Mouse (Mus musculus) hindbrain, postnatal 0 days (tissue): ENCODE results near the gene Cfap61. TPM values are rescaled to one million over a fixed set of nuclear protein-coding genes. Genes with fewer than 3 reads are reported as not detected.
"Not testable (repeated sequence)": the region's sequence is repeated elsewhere in the genome, so short reads cannot be mapped to it uniquely, and the experiment has no call there.

ENCODE experiments used
- ATAC-seq: fragments of 200-750 bp; cut with Nextera tagmentation; 2 replicates; pipeline ENCODE4 v1.8.0; 2017; ENCODE audit warnings: mild to moderate bottlenecking, moderate TSS enrichment, moderate library complexity
- DNase-seq: peaks from one replicate; pipeline ENCODE4 v3.0.0-alpha.2; 2015; ENCODE audit warnings: low spot score
- H3K27ac ChIP-seq: fragments of 300-500 bp; sonication (generic); 2 replicates; pipeline ENCODE4 v1.5.1; 2014; ENCODE audit warnings: mild to moderate bottlenecking
- H3K27me3 ChIP-seq: fragments of 300-500 bp; sonication (generic); 2 replicates; pipeline ENCODE4 v1.6.1; 2014; ENCODE audit warnings: low read length, mixed read lengths; ENCODE audit not compliant: insufficient read depth
- H3K36me3 ChIP-seq: fragments of 300-500 bp; sonication (generic); 2 replicates; pipeline ENCODE4 v1.6.1; 2014; ENCODE audit warnings: low read length, mixed read lengths; ENCODE audit not compliant: insufficient read depth
- H3K4me1 ChIP-seq: fragments of 300-500 bp; sonication (generic); 2 replicates; pipeline ENCODE4 v1.6.1; 2014; ENCODE audit warnings: antibody characterized with exemption, low read length, mixed read lengths; ENCODE audit not compliant: insufficient read depth
- H3K4me2 ChIP-seq: fragments of 300-500 bp; sonication (generic); 2 replicates; pipeline ENCODE4 v1.6.1; 2014; ENCODE audit warnings: low read depth, mild to moderate bottlenecking, low read length, moderate library complexity, mixed read lengths
- H3K4me3 ChIP-seq: fragments of 300-500 bp; sonication (generic); 2 replicates; pipeline ENCODE4 v1.5.1; 2014; ENCODE audit warnings: low read length
- H3K9ac ChIP-seq: fragments of 300-500 bp; sonication (generic); replicated peaks from 2 replicates; pipeline ENCODE4 v1.6.1; 2014; ENCODE audit warnings: mild to moderate bottlenecking, low read length, moderate library complexity, mixed read lengths
- H3K9me3 ChIP-seq: fragments of 300-500 bp; sonication (generic); 2 replicates; pipeline ENCODE4 v1.6.1; 2016; ENCODE audit warnings: low read length, mixed read lengths
- CTCF ChIP-seq: IDR thresholded peaks from 2 replicates; pipeline ENCODE4 v1.5.1; 2016; ENCODE audit warnings: antibody characterized with exemption, control low read depth, low read depth
- WGBS: fragments of 180-500 bp; shearing (Covaris S2); extraction: QIAGEN DNeasy Blood & Tissue Kit; methylation state at CpG from one replicate; pipeline ENCODE4 v1.1.7; 2014; 5-methylcytosine and 5-hydroxymethylcytosine counted together
- polyA plus RNA-seq: library from polyadenylated mRNA; unstranded; fragments of >200 nt; fragmentation: Nextera tagmentation; extraction: Ambion mirVana; gene quantifications from 2 replicates; pipeline ENCODE4 v1.2.1, GENCODE M21; 2015
- total RNA-seq: library from RNA; depleted of rRNA; stranded (reverse); fragments of >200 nt; gene quantifications from 2 replicates; pipeline ENCODE4 v1.2.3, GENCODE M21; 2014

Cfap61 gene
- total and polyA plus RNA-seq, 2 experiments from 2014 or later: 3.7 to 4.1 TPM

GRCm38 (mm10) chr2:145905156-145905555 lies 29.4 kb upstream of the Cfap61 start:
- H3K4me1 ChIP-seq: peaks cover 9% of the 10 kb centered on the region
- 82% methylated on average over 6 of the region's 6 CpGs for WGBS
- ATAC-seq (no peak), DNase-seq (no peak)
- H3K4me2 ChIP-seq: peak overlapping the region; percentile 70; the same call in 1 of the 2 replicates
- no peaks in the 10 kb centered on the region for H3K27me3 ChIP-seq
- no peak overlapping the region for H3K4me3 ChIP-seq
- no peak overlapping the region for H3K9ac ChIP-seq
- no peak overlapping the region for H3K27ac ChIP-seq
- H3K9me3 ChIP-seq: no peaks in the 10 kb centered on the region
- H3K36me3 ChIP-seq: peaks cover 9% of the 10 kb centered on the region
- no peak for TF ChIP-seq CTCF

GRCm38 (mm10) chr2:145905884-145906283 lies 28.7 kb upstream of the Cfap61 start:
- not testable (repeated sequence) for H3K9ac ChIP-seq, DNase-seq, ATAC-seq, H3K4me3 ChIP-seq, H3K9me3 ChIP-seq, H3K4me2 ChIP-seq, H3K4me1 ChIP-seq, H3K27me3 ChIP-seq, H3K36me3 ChIP-seq, H3K27ac ChIP-seq
- WGBS: 33% methylated on average over 4 of the region's 4 CpGs
- peak; percentile 43 for TF ChIP-seq CTCF

GRCm38 (mm10) chr2:145920941-145921650 lies 13.5 kb upstream of the Cfap61 start:
- peaks cover 47% of the 10 kb centered on the region for H3K36me3 ChIP-seq
- no peak for DNase-seq

GRCm38 (mm10) chr2:145936975-145937374 lies 2.4 kb downstream of the Cfap61 start:
- no peak overlapping the region for H3K9ac ChIP-seq
- no peak for ATAC-seq
- 87% methylated on average over 8 of the region's 8 CpGs for WGBS
- H3K36me3 ChIP-seq: peaks cover 2% of the 10 kb centered on the region; the same call in 1 of the 2 replicates
- no peak for TF ChIP-seq CTCF
- H3K4me3 ChIP-seq: no peak overlapping the region
- no peaks in the 10 kb centered on the region for H3K9me3 ChIP-seq
- peaks cover 9% of the 10 kb centered on the region; the same call in 1 of the 2 replicates for H3K4me1 ChIP-seq
- no peaks in the 10 kb centered on the region for H3K27me3 ChIP-seq
- H3K4me2 ChIP-seq: no peak overlapping the region
- no peak overlapping the region for H3K27ac ChIP-seq
- DNase-seq: no peak

More at GRCm38 (mm10) chr2:145920941-145921650, 13.5 kb upstream of the Cfap61 start:
- ATAC-seq: no peak
- Histone ChIP-seq H3K4me2 (no peak overlapping the region), H3K27ac (no peak overlapping the region), H3K9me3 (no peaks in the 10 kb centered on the region), H3K27me3 (no peaks in the 10 kb centered on the region), H3K4me1 (no peaks in the 10 kb centered on the region), H3K4me3 (no peak overlapping the region), H3K9ac (no peak overlapping the region)
- 92% methylated on average over 8 of the region's 8 CpGs for WGBS
- TF ChIP-seq CTCF: 0 out of 2 replicates have a peak, but pooled peaks have one; percentile 43

- TF ChIP-seq CTCF: no peak
- H3K4me3 ChIP-seq: no peak overlapping the region
- H3K9me3 ChIP-seq: no peaks in the 10 kb centered on the region
- DNase-seq (no peak), ATAC-seq (no peak)
- H3K9ac ChIP-seq: no peak overlapping the region
- no peaks in the 10 kb centered on the region for H3K27me3 ChIP-seq
- 73% methylated on average over 3 of the region's 3 CpGs for WGBS
- H3K4me2 ChIP-seq: no peak overlapping the region
- no peaks in the 10 kb centered on the region for H3K36me3 ChIP-seq
- H3K27ac ChIP-seq: no peak overlapping the region
- no peaks in the 10 kb centered on the region for H3K4me1 ChIP-seq
These were observed 6.8 kb downstream of the Cfap61 start for GRCm38 (mm10) chr2:145941403-145941802.

DNA sequence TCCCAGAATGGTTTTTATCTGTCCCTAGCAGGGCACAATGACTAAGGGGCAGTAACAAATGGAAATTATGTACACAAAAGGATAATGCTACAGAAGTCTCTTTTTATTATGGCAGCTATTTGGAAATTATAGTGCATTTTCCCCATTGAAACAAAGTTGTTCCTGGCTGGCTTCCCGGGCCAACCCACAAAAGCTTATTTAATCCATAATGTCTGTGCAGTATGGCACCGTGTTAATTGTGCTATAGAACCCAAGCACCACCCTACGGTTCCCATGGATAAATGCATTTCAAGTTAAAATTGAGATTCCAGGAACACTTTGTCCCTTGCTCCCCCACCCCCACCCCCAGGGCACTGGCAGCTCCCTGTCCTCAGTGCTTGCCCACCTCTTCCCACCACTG lies 9.7 kb downstream of the Cfap61 start:
- Histone ChIP-seq H3K27ac (no peak overlapping the region), H3K9ac (no peak overlapping the region), H3K36me3 (no peaks in the 10 kb centered on the region), H3K4me1 (no peaks in the 10 kb centered on the region), H3K9me3 (no peaks in the 10 kb centered on the region), H3K4me3 (no peak overlapping the region), H3K4me2 (no peak overlapping the region), H3K27me3 (no peaks in the 10 kb centered on the region)
- DNase-seq (no peak), ATAC-seq (no peak)
- WGBS: 53% methylated on average over 3 of the region's 3 CpGs
- no peak for TF ChIP-seq CTCF

DNA sequence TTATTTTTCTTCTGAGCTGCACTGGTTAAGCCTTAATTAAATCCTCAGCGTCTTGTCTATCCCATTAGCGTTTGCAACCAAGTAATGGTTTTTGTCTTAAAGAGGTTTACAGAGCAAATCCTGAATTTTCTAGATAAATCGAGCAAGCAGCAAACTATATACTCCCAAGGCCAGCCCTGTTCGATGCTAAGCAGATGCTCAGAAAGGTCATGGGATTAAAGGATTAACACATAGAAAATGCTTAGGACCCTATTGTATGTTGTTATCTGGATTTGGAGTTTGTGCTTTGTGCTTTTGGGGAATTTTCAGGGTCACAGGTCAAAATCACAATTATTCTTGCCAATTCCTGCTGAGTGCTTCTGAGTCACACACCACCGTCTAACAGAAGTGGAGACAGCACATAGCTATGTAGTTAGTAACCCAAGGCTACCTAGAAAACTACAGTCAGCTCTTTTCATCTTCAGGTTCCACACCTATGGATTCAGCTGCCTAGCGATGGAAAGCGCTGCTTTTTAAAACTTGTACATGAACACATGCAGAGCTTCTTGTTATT lies 13.9 kb downstream of the Cfap61 start:
- Histone ChIP-seq H3K4me1 (no peaks in the 10 kb centered on the region), H3K36me3 (no peaks in the 10 kb centered on the region), H3K27me3 (no peaks in the 10 kb centered on the region), H3K4me3 (no peak overlapping the region), H3K27ac (no peak overlapping the region), H3K9ac (no peak overlapping the region), H3K4me2 (no peak overlapping the region), H3K9me3 (no peaks in the 10 kb centered on the region)
- WGBS: 67% methylated on average over 7 of the region's 7 CpGs
- DNase-seq (no peak), ATAC-seq (no peak)
- no peak for TF ChIP-seq CTCF
